Comparison of ENCODE assay signal across 8 mouse cellular contexts in genomic region chr4:133625621-133626071, GRCm38 (mm10). TPM values are rescaled to one million over a fixed set of nuclear protein-coding genes. Genes with fewer than 3 reads are reported as not detected.
DNase-seq lines count a peak whose midpoint lies in the region; ATAC-seq lines count a peak whose summit lies in the region.

No protein-coding gene starts in this region.

- H3K4me3 ChIP-seq in kidney, embryonic 16.5 days (ENCODE audit: low read length): no peak overlapping the region

- 23% methylated on average over 11 of the region's 11 CpGs for WGBS in kidney, embryonic 16.5 days

- peak; percentile 73 for ATAC-seq in kidney, embryonic 16.5 days (ENCODE audit: low FRiP score, low TSS enrichment)

- H3K4me1 ChIP-seq in kidney, embryonic 16.5 days (ENCODE audit: insufficient read depth, low read length): peaks cover 25% of the 10 kb centered on the region

- peak overlapping the region; percentile 46 for H3K9ac ChIP-seq in kidney, embryonic 16.5 days (replicated peaks; ENCODE audit: low read length)

- intact Hi-C loops in left cerebral cortex, postnatal 4 days (cut with DNase I): no loop called here

- H3K27ac ChIP-seq in kidney, embryonic 16.5 days (ENCODE audit: low read length): peak overlapping the region; percentile 91

- H3K27me3 ChIP-seq in kidney, embryonic 16.5 days (ENCODE audit: insufficient read depth, low read length): no peaks in the 10 kb centered on the region

- H3K4me2 ChIP-seq in kidney, embryonic 16.5 days (replicated peaks; ENCODE audit: low read depth, low read length): peak overlapping the region; percentile 16; the same call in 1 of the 2 replicates

- peak; percentile 63 to 75 for DNase-seq in adrenal gland, adult (ENCODE audit: inconsistent age in 2 of 2, low spot score in 1 of 2)
- no peak for DNase-seq in adrenal gland, adult 8-10 months
- peak; percentile 75 for DNase-seq in ES-CJ7 (ENCODE audit: low read depth, low spot score)
- peak; percentile 75 to 81 for DNase-seq in heart, adult 9 months (ENCODE audit: low spot score in 2 of 2)
- peak; percentile 83 to 89 for DNase-seq in lung, postnatal 4 days
- DNase-seq in retina, embryonic 14.5 days (ENCODE audit: low spot score): no peak
- no peak for DNase-seq in left cerebral cortex, postnatal 4 days

- H3K9me3 ChIP-seq in kidney, embryonic 16.5 days (ENCODE audit: low read length): no peaks in the 10 kb centered on the region

- H3K36me3 ChIP-seq in kidney, embryonic 16.5 days (ENCODE audit: insufficient read depth, low read length): peaks cover 19% of the 10 kb centered on the region

RNA-seq across cellular contexts. Expression of gene Sfn, which starts 23.7 kb away (rescaled TPM):
- 1 to 10 TPM; 2.0 to 3.0 (median 2.3) TPM for total RNA-seq in adrenal gland, adult 8-10 months (2022)
- polyA plus RNA-seq in kidney, embryonic 16.5 days (2015; fragmentation: Nextera tagmentation; extraction: Ambion mirVana): 20.7 and 21.4 TPM in 2 replicates
- 1 to 10 TPM; 1.9 to 2.2 TPM for total RNA-seq in left cerebral cortex, postnatal 4 days (2021)

RNA-seq across cellular contexts. Expression of gene Zdhhc18, which starts 24.3 kb away (rescaled TPM):
- total RNA-seq in adrenal gland, adult 8-10 months (2022): 10 to 100 TPM; 17.9 to 39.5 (median 29.0) TPM
- 2.4 and 4.4 TPM in 2 replicates for polyA plus RNA-seq in kidney, embryonic 16.5 days (2015; fragmentation: Nextera tagmentation; extraction: Ambion mirVana)
- 10 to 100 TPM; 37.1 to 37.8 TPM for total RNA-seq in left cerebral cortex, postnatal 4 days (2021)

RNA-seq across cellular contexts. Expression of gene Gpn2, which starts 41.5 kb away (rescaled TPM):
- total RNA-seq in adrenal gland, adult 8-10 months (2022): 10 to 100 TPM; 17.0 to 19.4 (median 18.5) TPM
- 20.9 and 21.0 TPM in 2 replicates for polyA plus RNA-seq in kidney, embryonic 16.5 days (2015; fragmentation: Nextera tagmentation; extraction: Ambion mirVana)
- total RNA-seq in left cerebral cortex, postnatal 4 days (2021): 10 to 100 TPM; 11.2 to 14.6 TPM

RNA-seq across cellular contexts. Expression of gene Pigv, which starts 46.8 kb away (rescaled TPM):
- 10 to 100 TPM; 26.0 to 31.0 (median 27.3) TPM for total RNA-seq in adrenal gland, adult 8-10 months (2022)
- 19.2 and 22.7 TPM in 2 replicates for polyA plus RNA-seq in kidney, embryonic 16.5 days (2015; fragmentation: Nextera tagmentation; extraction: Ambion mirVana)
- total RNA-seq in left cerebral cortex, postnatal 4 days (2021): 10 to 100 TPM; 11.5 to 12.8 TPM

RNA-seq across cellular contexts. Expression of gene Gpatch3, which starts 51.1 kb away (rescaled TPM):
- 10 to 100 TPM in 2 of 4 experiments, 1 to 10 TPM in 2; 6.1 to 15.6 (median 9.6) TPM for total RNA-seq in adrenal gland, adult 8-10 months (2022)
- 7.5 and 8.3 TPM in 2 replicates for polyA plus RNA-seq in kidney, embryonic 16.5 days (2015; fragmentation: Nextera tagmentation; extraction: Ambion mirVana)
- total RNA-seq in left cerebral cortex, postnatal 4 days (2021): 10 to 100 TPM in 1 of 2 experiments, 1 to 10 TPM in 1; 6.2 to 10.0 TPM

Comparison
In these comparisons a context has a peak if more than half of its experiments do, and no peak if none do; other contexts are left out.
1. DNase-seq: peak in adrenal gland, adult (2 of 2), ES-CJ7 (single experiment), heart, adult 9 months (2 of 2) and lung, postnatal 4 days (2 of 2); none in adrenal gland, adult 8-10 months (single experiment), retina, embryonic 14.5 days (single experiment) and left cerebral cortex, postnatal 4 days (single experiment).